Mouse (Mus musculus) neural tube, embryonic 15.5 days (tissue): ENCODE results near the gene Zfp422. TPM values are rescaled to one million over a fixed set of nuclear protein-coding genes. Genes with fewer than 3 reads are reported as not detected.

ENCODE experiments used
- ATAC-seq: fragments of 200-750 bp; cut with Nextera tagmentation; 2 replicates; pipeline ENCODE4 v1.8.0; 2017; ENCODE audit warnings: mild to moderate bottlenecking, moderate TSS enrichment, moderate library complexity; ENCODE audit not compliant: low FRiP score
- H3K27ac ChIP-seq: fragments of 300-500 bp; sonication (generic); replicated peaks from 2 replicates; pipeline ENCODE4 v1.5.1; 2015; ENCODE audit warnings: mild to moderate bottlenecking, inconsistent platforms
- H3K27me3 ChIP-seq: fragments of 300-500 bp; sonication (generic); replicated peaks from 2 replicates; pipeline ENCODE4 v1.6.1; 2015; ENCODE audit warnings: inconsistent platforms
- H3K36me3 ChIP-seq: fragments of 300-500 bp; sonication (generic); 2 replicates; pipeline ENCODE4 v1.6.1; 2015; ENCODE audit warnings: inconsistent platforms
- H3K4me1 ChIP-seq: fragments of 300-500 bp; sonication (generic); 2 replicates; pipeline ENCODE4 v1.6.1; 2015; ENCODE audit warnings: inconsistent platforms
- H3K4me2 ChIP-seq: fragments of 300-500 bp; sonication (generic); 2 replicates; pipeline ENCODE4 v1.6.1; 2015; ENCODE audit warnings: inconsistent platforms, mild to moderate bottlenecking, moderate library complexity
- H3K4me3 ChIP-seq: fragments of 300-500 bp; sonication (generic); replicated peaks from 2 replicates; pipeline ENCODE4 v1.5.1; 2015; ENCODE audit warnings: mild to moderate bottlenecking, inconsistent platforms
- H3K9ac ChIP-seq: fragments of 300-500 bp; sonication (generic); replicated peaks from 2 replicates; pipeline ENCODE4 v1.6.1; 2015; ENCODE audit warnings: mild to moderate bottlenecking, inconsistent platforms
- H3K9me3 ChIP-seq: fragments of 300-500 bp; sonication (generic); replicated peaks from 2 replicates; pipeline ENCODE4 v1.6.1; 2016; ENCODE audit warnings: inconsistent platforms
- WGBS: fragments of 180-500 bp; shearing (Covaris S2); methylation state at CpG from one replicate; pipeline ENCODE4 v1.1.7; 2015; ENCODE audit warnings: mixed read lengths; 5-methylcytosine and 5-hydroxymethylcytosine counted together
- polyA plus RNA-seq: library from polyadenylated mRNA; unstranded; fragments of >200 nt; fragmentation: Nextera tagmentation; extraction: Ambion mirVana; gene quantifications from 2 replicates; pipeline ENCODE4 v1.2.1, GENCODE M21; 2015

Gene Zfp422
- polyA plus RNA-seq = 108 and 122 TPM in 2 replicates

- peak within 1 kb of the TSS; percentile 62 for H3K4me2 ChIP-seq
- no peaks in the 10 kb centered on the region for H3K9me3 ChIP-seq
- H3K9ac ChIP-seq = peak within 1 kb of the TSS; percentile 97
- WGBS = 0% methylated on average over 56 of the region's 56 CpGs
- peak within 1 kb of the TSS; percentile 94 for H3K27ac ChIP-seq
- H3K36me3 ChIP-seq = peaks cover 20% of the 10 kb centered on the region
- no peaks in the 10 kb centered on the region for H3K27me3 ChIP-seq
- peak within 1 kb of the TSS; percentile 75 for H3K4me3 ChIP-seq
- ATAC-seq = peak; percentile 96
- peaks cover 26% of the 10 kb centered on the region for H3K4me1 ChIP-seq
Measured at GRCm38 (mm10) chr6:116628539-116629171, at the start of gene Zfp422. Gene Zfp422 (minus strand): TSS chr6:116628999.

DNA sequence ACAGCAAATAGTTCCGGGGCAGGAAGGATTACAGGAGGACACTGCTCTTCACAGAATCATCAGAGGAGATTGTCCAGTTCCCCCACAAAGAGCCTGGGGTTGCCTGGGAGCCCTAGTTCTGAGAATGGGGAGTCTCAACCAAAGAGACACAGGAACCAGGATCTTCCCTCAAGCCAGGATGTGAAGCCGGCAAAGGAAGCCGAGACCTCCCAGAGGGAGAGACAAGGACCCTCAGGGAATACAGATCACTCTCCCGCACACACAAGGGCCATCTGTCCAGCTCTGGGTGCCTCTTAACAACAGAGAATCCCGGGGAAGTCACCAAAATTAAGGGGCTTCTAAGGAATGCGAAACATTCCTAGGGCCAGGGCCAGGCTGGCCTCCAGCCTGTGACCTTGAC lies 48.5 kb upstream of the Zfp422 start:
- Histone ChIP-seq H3K9ac (no peak overlapping the region), H3K4me2 (no peak overlapping the region), H3K9me3 (no peaks in the 10 kb centered on the region), H3K27ac (no peak overlapping the region), H3K4me1 (peaks cover 20% of the 10 kb centered on the region), H3K36me3 (no peaks in the 10 kb centered on the region), H3K27me3 (0 out of 2 replicates have a peak, but pooled peaks cover 2% of the 10 kb centered on the region), H3K4me3 (no peak overlapping the region)
- ATAC-seq = no peak
- WGBS = 71% methylated on average over 6 of the region's 6 CpGs

GRCm38 (mm10) chr6:116676355-116676913 lies 47.6 kb upstream of the Zfp422 start:
- Histone ChIP-seq H3K4me1 (peaks cover 27% of the 10 kb centered on the region), H3K27me3 (0 out of 2 replicates have a peak, but pooled peaks cover 3% of the 10 kb centered on the region), H3K9ac (no peak overlapping the region), H3K4me3 (no peak overlapping the region), H3K9me3 (no peaks in the 10 kb centered on the region), H3K4me2 (no peak overlapping the region), H3K27ac (no peak overlapping the region), H3K36me3 (no peaks in the 10 kb centered on the region)
- 74% methylated on average over 10 of the region's 10 CpGs for WGBS
- no peak for ATAC-seq

DNA sequence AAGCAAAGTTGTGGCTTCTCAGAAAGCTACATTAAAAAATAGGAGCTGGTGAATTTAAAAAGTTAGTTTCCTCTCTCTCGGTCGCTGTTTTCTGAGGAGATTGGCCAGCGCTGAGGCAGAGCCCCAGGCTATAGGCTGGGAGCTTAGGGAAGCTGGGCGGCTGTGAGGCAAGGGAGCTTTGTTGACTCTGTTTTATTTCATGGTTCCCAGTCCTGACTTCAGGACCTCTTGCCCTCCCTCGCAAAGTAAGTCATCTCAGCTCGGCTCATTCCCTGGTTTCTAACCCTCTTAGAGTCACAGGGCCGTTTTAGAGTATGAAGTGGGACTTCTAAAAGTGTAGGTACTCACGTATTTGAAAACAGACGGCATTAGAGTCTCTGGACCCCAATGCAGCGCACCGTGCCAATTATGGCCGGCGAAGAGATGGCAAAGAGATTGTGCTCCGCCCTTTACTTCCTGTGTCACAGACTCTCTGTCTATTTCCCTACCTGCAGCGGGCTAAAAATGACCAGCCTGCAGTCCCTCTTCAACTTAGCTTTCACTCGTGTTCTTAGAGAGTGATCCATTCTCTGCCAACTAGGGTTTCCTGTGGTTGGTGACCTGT lies 45.6 kb upstream of the Zfp422 start:
- Histone ChIP-seq H3K9me3 (no peaks in the 10 kb centered on the region), H3K9ac (peak overlapping the region; percentile 65), H3K36me3 (no peaks in the 10 kb centered on the region), H3K4me2 (peak overlapping the region; percentile 98), H3K4me1 (peaks cover 47% of the 10 kb centered on the region), H3K27ac (peak overlapping the region; percentile 76), H3K27me3 (0 out of 2 replicates have a peak, but pooled peaks cover 3% of the 10 kb centered on the region), H3K4me3 (peak overlapping the region; percentile 63)
- 21% methylated on average over 16 of the region's 16 CpGs for WGBS
- ATAC-seq = no peak

- H3K4me2 ChIP-seq = peak within 1 kb of the TSS; percentile 98
- H3K9ac ChIP-seq = peak within 1 kb of the TSS; percentile 65
- no peaks in the 10 kb centered on the region for H3K36me3 ChIP-seq
- peak within 1 kb of the TSS; percentile 63 for H3K4me3 ChIP-seq
- peak within 1 kb of the TSS; percentile 76 for H3K27ac ChIP-seq
- no peaks in the 10 kb centered on the region for H3K9me3 ChIP-seq
- ATAC-seq = peak; percentile 91
- 0 out of 2 replicates have a peak, but pooled peaks cover 3% of the 10 kb centered on the region for H3K27me3 ChIP-seq
- WGBS = under 1% methylated on average over 44 of the region's 44 CpGs
- H3K4me1 ChIP-seq = peaks cover 49% of the 10 kb centered on the region
Measured at GRCm38 (mm10) chr6:116673471-116674282, 44.9 kb upstream of the Zfp422 start, which contains the start of gene Rassf4. Gene Rassf4 (minus strand): TSS chr6:116673952.

GRCm38 (mm10) chr6:116672349-116672748 lies 43.5 kb upstream of the Zfp422 start:
- 0 out of 2 replicates have a peak, but pooled peaks cover 3% of the 10 kb centered on the region for H3K27me3 ChIP-seq
- WGBS = 58% methylated on average over 5 of the region's 5 CpGs
- H3K4me1 ChIP-seq = peaks cover 51% of the 10 kb centered on the region
- no peak overlapping the region; the same call in 1 of the 2 replicates for H3K27ac ChIP-seq
- no peaks in the 10 kb centered on the region for H3K36me3 ChIP-seq
- no peaks in the 10 kb centered on the region for H3K9me3 ChIP-seq
- no peak for ATAC-seq
- 0 out of 2 replicates have a peak overlapping the region, but pooled peaks have one; percentile 65 for H3K9ac ChIP-seq
- H3K4me2 ChIP-seq = peak overlapping the region; percentile 98
- H3K4me3 ChIP-seq = peak overlapping the region; percentile 63; the same call in 1 of the 2 replicates

DNA sequence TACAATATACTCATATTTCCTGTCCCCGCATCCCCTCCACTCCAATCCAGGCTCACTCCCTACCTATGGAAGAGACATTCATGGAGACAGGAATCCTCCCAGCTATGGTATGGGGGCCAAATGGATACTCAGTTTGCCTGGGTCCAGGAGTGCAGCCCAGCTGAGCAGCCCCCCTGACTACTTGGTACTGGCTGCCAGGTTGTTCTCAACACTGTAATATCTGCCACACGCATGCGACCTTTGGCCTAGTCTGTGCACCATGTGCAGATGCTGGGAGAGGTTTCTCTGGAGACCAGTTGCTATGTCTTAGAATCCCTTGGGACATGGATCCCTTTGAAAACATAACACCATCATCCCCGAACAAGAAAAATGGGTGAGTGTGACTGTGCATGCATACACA lies 43.0 kb upstream of the Zfp422 start:
- H3K4me2 ChIP-seq = peak overlapping the region; percentile 98
- H3K36me3 ChIP-seq = no peaks in the 10 kb centered on the region
- H3K9ac ChIP-seq = no peak overlapping the region
- H3K4me3 ChIP-seq = no peak overlapping the region
- H3K27me3 ChIP-seq = 0 out of 2 replicates have a peak, but pooled peaks cover 3% of the 10 kb centered on the region
- no peak overlapping the region for H3K27ac ChIP-seq
- ATAC-seq = no peak
- H3K9me3 ChIP-seq = no peaks in the 10 kb centered on the region
- peaks cover 51% of the 10 kb centered on the region for H3K4me1 ChIP-seq
- WGBS = 69% methylated on average over 4 of the region's 4 CpGs

GRCm38 (mm10) chr6:116671031-116671430 lies 42.2 kb upstream of the Zfp422 start:
- Histone ChIP-seq H3K9ac (0 out of 2 replicates have a peak overlapping the region, but pooled peaks have one; percentile 30), H3K36me3 (no peaks in the 10 kb centered on the region), H3K4me1 (peaks cover 51% of the 10 kb centered on the region), H3K4me3 (0 out of 2 replicates have a peak overlapping the region, but pooled peaks have one; percentile 10), H3K4me2 (peak overlapping the region; percentile 98), H3K9me3 (no peaks in the 10 kb centered on the region), H3K27ac (no peak overlapping the region), H3K27me3 (0 out of 2 replicates have a peak, but pooled peaks cover 3% of the 10 kb centered on the region)
- WGBS = 8% methylated on average over 5 of the region's 5 CpGs
- no peak for ATAC-seq

DNA sequence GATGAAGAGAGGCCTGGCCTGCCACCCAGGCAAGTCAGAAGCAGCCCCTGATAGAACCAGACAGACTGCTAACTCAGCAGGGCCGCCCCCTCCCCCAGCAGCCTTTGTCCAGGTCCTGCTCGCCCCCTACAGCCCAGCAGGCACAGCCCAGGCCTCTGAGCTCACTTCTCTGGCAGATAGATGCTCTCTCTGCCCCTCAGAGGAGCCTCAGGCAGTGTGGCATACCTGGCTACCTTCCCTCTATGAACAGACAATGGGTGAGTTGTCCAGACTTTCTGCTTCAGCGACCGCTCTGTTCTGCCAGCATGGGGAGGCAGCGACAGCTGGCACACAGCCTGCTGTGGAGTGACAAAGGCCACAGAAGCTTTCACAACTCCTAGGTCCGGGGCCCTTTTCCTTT lies 41.3 kb upstream of the Zfp422 start:
- Histone ChIP-seq H3K4me3 (no peak overlapping the region), H3K4me2 (peak overlapping the region; percentile 98), H3K9me3 (no peaks in the 10 kb centered on the region), H3K27me3 (0 out of 2 replicates have a peak, but pooled peaks cover 3% of the 10 kb centered on the region), H3K4me1 (peaks cover 51% of the 10 kb centered on the region), H3K9ac (no peak overlapping the region), H3K36me3 (no peaks in the 10 kb centered on the region), H3K27ac (peak overlapping the region; percentile 41; the same call in 1 of the 2 replicates)
- ATAC-seq = no peak
- 21% methylated on average over 6 of the region's 6 CpGs for WGBS

DNA sequence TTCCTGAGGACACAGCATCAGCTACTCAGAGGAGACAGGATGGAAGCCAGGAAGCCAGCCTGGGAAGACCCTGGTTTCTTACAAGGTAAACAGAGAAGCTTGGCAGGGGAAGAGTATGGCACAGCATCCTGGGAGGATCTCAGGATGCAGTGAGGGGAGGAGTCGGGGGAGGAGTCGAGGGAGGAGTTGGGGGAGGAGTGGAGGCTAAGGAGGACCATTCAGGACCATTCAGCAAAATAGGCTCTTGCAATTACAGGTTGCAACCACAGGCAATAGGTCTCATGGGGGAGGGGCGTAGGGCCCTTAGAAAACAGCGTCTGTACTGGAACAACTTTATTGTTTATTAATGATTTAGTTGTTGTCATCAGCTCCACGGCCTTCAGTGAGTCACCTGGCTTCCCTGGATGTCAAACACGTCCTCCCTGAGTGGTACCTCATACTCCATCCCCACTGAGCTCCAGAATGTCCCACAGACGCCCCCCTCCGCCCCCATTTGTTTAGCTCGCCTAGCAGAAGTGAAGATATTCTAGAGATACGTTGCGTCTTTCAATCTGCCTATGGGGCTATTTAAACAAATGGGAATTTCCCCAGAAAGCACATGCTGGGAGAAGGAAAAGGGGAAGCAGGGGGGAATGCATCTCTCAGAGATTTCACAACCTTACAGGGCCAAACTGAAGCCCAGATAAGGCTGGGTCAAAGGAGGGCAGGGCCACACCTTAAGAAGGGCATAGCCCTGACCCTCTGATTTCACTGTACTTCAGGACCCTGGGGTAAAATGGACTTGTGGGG lies 40.1 kb upstream of the Zfp422 start:
- Histone ChIP-seq H3K27me3 (0 out of 2 replicates have a peak, but pooled peaks cover 3% of the 10 kb centered on the region), H3K4me1 (peaks cover 43% of the 10 kb centered on the region), H3K4me3 (no peak overlapping the region), H3K36me3 (no peaks in the 10 kb centered on the region), H3K27ac (no peak overlapping the region), H3K9ac (no peak overlapping the region), H3K9me3 (no peaks in the 10 kb centered on the region), H3K4me2 (no peak overlapping the region)
- WGBS = 29% methylated on average over 11 of the region's 11 CpGs
- no peak for ATAC-seq
